Mouse (Mus musculus) G1E (cell line): ENCODE measurements around the gene Alpi. TPM values are rescaled to one million over a fixed set of nuclear protein-coding genes. Genes with fewer than 3 reads are reported as not detected.

Experiments
- ATAC-seq: 2 replicates; pipeline ENCODE4 v1.8.0; 2016; ENCODE audit warnings: mild to moderate bottlenecking; ENCODE audit not compliant: insufficient number of reproducible peaks, poor library complexity, low FRiP score, severe bottlenecking; ENCODE audit errors: extremely low read depth
- DNase-seq: peaks from one replicate; pipeline ENCODE4 v3.0.0; 2012; ENCODE audit warnings: low spot score
- H3K27me3 ChIP-seq: 2 replicates; pipeline ENCODE4 v1.6.1; 2012; ENCODE audit warnings: mild to moderate bottlenecking, low read length, inconsistent platforms; ENCODE audit not compliant: insufficient read depth
- H3K36me3 ChIP-seq: replicated peaks from 2 replicates; pipeline ENCODE3; 2012; ENCODE audit warnings: mild to moderate bottlenecking, inconsistent platforms
- H3K4me1 ChIP-seq: 2 replicates; pipeline ENCODE4 v1.6.1; 2012; ENCODE audit warnings: low read depth, low read length, inconsistent platforms, mixed read lengths; ENCODE audit not compliant: insufficient read depth
- H3K4me3 ChIP-seq: 2 replicates; pipeline ENCODE4 v1.5.1; 2012; ENCODE audit warnings: low read depth, mild to moderate bottlenecking, inconsistent platforms, low read length, moderate library complexity, mixed read lengths
- H3K9me3 ChIP-seq: replicated peaks from 2 replicates; pipeline ENCODE4 v1.6.1; 2012; ENCODE audit warnings: inconsistent platforms
- CTCF ChIP-seq: IDR thresholded peaks from 2 replicates; pipeline ENCODE4 v1.5.1; 2012; ENCODE audit warnings: low read depth, low read length, inconsistent platforms, mixed read lengths
- GATA1 ChIP-seq: IDR thresholded peaks from 2 replicates; pipeline ENCODE4 v1.6.1; 2012; ENCODE audit warnings: borderline replicate concordance, low read length, inconsistent platforms, mixed read lengths
- GATA2 ChIP-seq: IDR thresholded peaks from 2 replicates; pipeline ENCODE4 v1.6.1; 2012; ENCODE audit warnings: low read depth, low read length, inconsistent platforms, borderline replicate concordance
- POLR2AphosphoS5 ChIP-seq: IDR thresholded peaks from 2 replicates; pipeline ENCODE4 v1.6.1; 2012; ENCODE audit warnings: low read depth, low read length, inconsistent platforms; ENCODE audit not compliant: insufficient replicate concordance
- TAL1 ChIP-seq: conservative IDR thresholded peaks from 2 replicates; pipeline ENCODE4 v1.6.1; 2012; ENCODE audit warnings: low read depth, low read length, inconsistent platforms, mixed read lengths
- polyA plus RNA-seq: library from polyadenylated mRNA; stranded (reverse); fragments of >175 nt; gene quantifications from 2 replicates; pipeline ENCODE4 v1.2.3, GENCODE M21; 2012
- total RNA-seq, 2 experiments: library from RNA; stranded (forward) in 1 of 2; stranded (reverse) in 1 of 2; fragments of 200-1000 nt in 1 of 2; fragments of >200 nt in 1 of 2; fragmentation: Nextera tagmentation in 1 of 2; gene quantifications; 2 replicates each; pipeline ENCODE4 v1.2.3; 2014 to 2017

Alpi gene
- total and polyA plus RNA-seq, 3 experiments = not detected

- Histone ChIP-seq H3K9me3 (no peaks in the 10 kb centered on the region), H3K27me3 (peaks cover 10% of the 10 kb centered on the region; the same call in 1 of the 2 replicates), H3K4me3 (no peak overlapping the region), H3K36me3 (no peaks in the 10 kb centered on the region), H3K4me1 (no peaks in the 10 kb centered on the region; the same call in none of the 2 replicates)
- ATAC-seq = no peak
- no peak for DNase-seq
- TF ChIP-seq GATA2 = no peak
- peak; percentile 28; the same call in 1 of the 2 replicates for TF ChIP-seq CTCF
These were observed 2.9 kb downstream of the Alpi start for GRCm38 (mm10) chr1:87098358-87098975.

GRCm38 (mm10) chr1:87095642-87096041, 5.8 kb downstream of the Alpi start:
- DNase-seq (no peak), ATAC-seq (no peak)
- H3K4me3 ChIP-seq = no peak overlapping the region
- no peaks in the 10 kb centered on the region; the same call in 1 of the 2 replicates for H3K4me1 ChIP-seq
- no peaks in the 10 kb centered on the region for H3K9me3 ChIP-seq
- H3K27me3 ChIP-seq = peaks cover 9% of the 10 kb centered on the region; the same call in 1 of the 2 replicates
- TF ChIP-seq CTCF (no peak), GATA2 (no peak), TAL1 (no peak), GATA1 (no peak)
- H3K36me3 ChIP-seq = no peaks in the 10 kb centered on the region

GRCm38 (mm10) chr1:87089828-87090227, 11.6 kb downstream of the Alpi start, which contains the start of gene Alppl2:
Alppl2 (minus strand) TSS chr1:87089928.
- TF ChIP-seq TAL1 (no peak), GATA2 (no peak), CTCF (no peak), GATA1 (no peak), POLR2AphosphoS5 (no peak)
- H3K9me3 ChIP-seq = no peaks in the 10 kb centered on the region
- H3K27me3 ChIP-seq = peaks cover 11% of the 10 kb centered on the region
- H3K36me3 ChIP-seq = no peaks in the 10 kb centered on the region
- H3K4me1 ChIP-seq = no peaks in the 10 kb centered on the region
- no peak within 1 kb of the TSS for H3K4me3 ChIP-seq
- DNase-seq (no peak), ATAC-seq (no peak)

- Histone ChIP-seq H3K4me3 (no peak overlapping the region), H3K4me1 (no peaks in the 10 kb centered on the region), H3K36me3 (no peaks in the 10 kb centered on the region), H3K27me3 (peaks cover 14% of the 10 kb centered on the region), H3K9me3 (no peaks in the 10 kb centered on the region)
- TF ChIP-seq GATA1 = no peak
- TF ChIP-seq POLR2AphosphoS5 = no peak
- no peak for TF ChIP-seq CTCF
- TF ChIP-seq TAL1 = no peak
- no peak for TF ChIP-seq GATA2
- DNase-seq (no peak), ATAC-seq (no peak)
These were observed 12.2 kb downstream of the Alpi start for GRCm38 (mm10) chr1:87089251-87089650.

GRCm38 (mm10) chr1:87086964-87087363, 14.4 kb downstream of the Alpi start:
- Histone ChIP-seq H3K36me3 (no peaks in the 10 kb centered on the region), H3K4me3 (no peak overlapping the region), H3K4me1 (no peaks in the 10 kb centered on the region), H3K27me3 (peaks cover 12% of the 10 kb centered on the region), H3K9me3 (no peaks in the 10 kb centered on the region)
- DNase-seq = no peak
- no peak for ATAC-seq
- TF ChIP-seq POLR2AphosphoS5 = no peak; the same call in 1 of the 2 replicates

GRCm38 (mm10) chr1:87086196-87086595, 15.2 kb downstream of the Alpi start:
- DNase-seq = no peak

GRCm38 (mm10) chr1:87073776-87074175, 27.6 kb downstream of the Alpi start:
- Histone ChIP-seq H3K4me1 (peaks cover 5% of the 10 kb centered on the region), H3K27me3 (peaks cover 21% of the 10 kb centered on the region), H3K9me3 (no peaks in the 10 kb centered on the region), H3K4me3 (no peak overlapping the region), H3K36me3 (no peaks in the 10 kb centered on the region)
- TF ChIP-seq GATA1 (no peak), CTCF (no peak), TAL1 (no peak), GATA2 (no peak), POLR2AphosphoS5 (no peak)
- DNase-seq (no peak), ATAC-seq (no peak)

More at GRCm38 (mm10) chr1:87086196-87086595, 15.2 kb downstream of the Alpi start:
- Histone ChIP-seq H3K36me3 (no peaks in the 10 kb centered on the region), H3K4me1 (no peaks in the 10 kb centered on the region), H3K4me3 (no peak overlapping the region), H3K9me3 (no peaks in the 10 kb centered on the region), H3K27me3 (peaks cover 11% of the 10 kb centered on the region)
- TF ChIP-seq GATA1 (no peak), POLR2AphosphoS5 (no peak), GATA2 (no peak), CTCF (no peak), TAL1 (no peak)
- ATAC-seq = no peak
